Mouse (Mus musculus) kidney, adult 11 months (tissue): ENCODE data around the gene Ucp1.

Experiments
- DNase-seq: peaks from one replicate; pipeline ENCODE4 v3.0.0; 2022

Ucp1 gene

GRCm38 (mm10) chr8:83331899-83332697, 41.9 kb downstream of the Ucp1 start, which contains the start of gene Elmod2:
Elmod2 (minus strand) TSS chr8:83332486.
- DNase-seq = peak; percentile 97

GRCm38 (mm10) chr8:83332864-83333263, 42.7 kb downstream of the Ucp1 start:
- no peak for DNase-seq

GRCm38 (mm10) chr8:83342076-83342475, 51.9 kb downstream of the Ucp1 start:
- no peak for DNase-seq

GRCm38 (mm10) chr8:83342693-83343092, 52.5 kb downstream of the Ucp1 start:
- no peak for DNase-seq
